ENCODE assay signal across 24 mouse cellular contexts in the genomic region with DNA sequence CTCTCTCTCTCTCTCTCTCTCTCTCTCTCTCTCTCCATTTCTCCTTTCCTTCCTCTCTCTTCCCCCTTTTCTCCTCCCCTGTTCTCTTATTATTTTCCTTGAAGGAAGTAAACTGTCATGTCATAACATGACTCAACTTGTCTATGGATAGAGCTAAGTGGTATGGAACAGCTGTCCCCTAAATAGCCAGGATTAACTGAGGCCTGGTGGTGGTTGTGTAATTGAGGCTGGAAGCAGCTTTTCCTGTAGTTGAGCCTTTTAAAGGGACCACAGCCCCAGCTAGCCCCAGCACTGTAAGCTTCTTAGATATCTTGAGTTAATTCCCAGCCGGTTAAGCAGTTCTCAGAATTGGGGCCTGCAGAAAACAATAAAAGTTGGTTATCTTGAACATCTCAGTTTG.
DNase-seq lines count a peak whose midpoint lies in the region; ATAC-seq and TF ChIP-seq lines count a peak whose summit lies in the region.
"Had no signal": no experiment of that assay in that cellular context is flagged by ENCODE, and none has a peak within 500 bp of the region (broad histone marks: within the 10 kb centered on the region; RNA-seq: fewer than 3 reads in every experiment).

No protein-coding gene starts in this region.

- 81% methylated on average over 1 of the region's 1 CpGs for WGBS in embryonic facial prominence, embryonic 14.5 days
- 91% methylated on average over 1 of the region's 1 CpGs for WGBS in embryonic facial prominence, embryonic 10.5 days
- 78% methylated on average over 1 of the region's 1 CpGs for WGBS in lung, embryonic 15.5 days
- WGBS in forebrain, embryonic 16.5 days = 93% methylated on average over 1 of the region's 1 CpGs
- 81% methylated on average over 1 of the region's 1 CpGs for WGBS in heart, embryonic 11.5 days (ENCODE audit: insufficient replicate concordance)

- no peak overlapping the region for H3K9ac ChIP-seq in embryonic facial prominence, embryonic 14.5 days (ENCODE audit: low read depth, low read length)
- H3K9ac ChIP-seq in lung, embryonic 15.5 days = no peak overlapping the region
- H3K9ac ChIP-seq in forebrain, embryonic 16.5 days (replicated peaks; ENCODE audit: low read depth, low read length) = no peak overlapping the region
- no peak overlapping the region for H3K9ac ChIP-seq in heart, embryonic 11.5 days (ENCODE audit: low read depth, low read length)
- H3K9ac ChIP-seq: embryonic facial prominence, embryonic 15.5 days; hindbrain, embryonic 12.5 days; hindbrain, embryonic 15.5 days had no signal

- no peaks in the 10 kb centered on the region for H3K36me3 ChIP-seq in embryonic facial prominence, embryonic 14.5 days (ENCODE audit: control insufficient read depth, insufficient read depth, low read length)
- H3K36me3 ChIP-seq in embryonic facial prominence, embryonic 10.5 days (replicated peaks) = no peaks in the 10 kb centered on the region
- H3K36me3 ChIP-seq in lung, embryonic 15.5 days = no peaks in the 10 kb centered on the region
- no peaks in the 10 kb centered on the region for H3K36me3 ChIP-seq in myocyte (ENCODE audit: control insufficient read depth, insufficient read depth)
- H3K36me3 ChIP-seq in forebrain, embryonic 16.5 days (ENCODE audit: control insufficient read depth, insufficient read depth) = no peaks in the 10 kb centered on the region
- H3K36me3 ChIP-seq in heart, embryonic 11.5 days (ENCODE audit: control insufficient read depth, insufficient read depth, low read length) = no peaks in the 10 kb centered on the region
- H3K36me3 ChIP-seq: embryonic facial prominence, embryonic 15.5 days; heart, embryonic 10.5 days; hindbrain, embryonic 12.5 days; hindbrain, embryonic 15.5 days had no signal

- no peak overlapping the region for H3K4me3 ChIP-seq in embryonic facial prominence, embryonic 14.5 days (ENCODE audit: low read depth, low read length)
- no peak overlapping the region for H3K4me3 ChIP-seq in embryonic facial prominence, embryonic 10.5 days
- no peak overlapping the region for H3K4me3 ChIP-seq in lung, embryonic 15.5 days
- no peak overlapping the region for H3K4me3 ChIP-seq in myocyte
- no peak overlapping the region for H3K4me3 ChIP-seq in forebrain, embryonic 16.5 days (replicated peaks; ENCODE audit: low read length)
- H3K4me3 ChIP-seq in heart, embryonic 11.5 days (ENCODE audit: low read depth, low read length) = no peak overlapping the region
- H3K4me3 ChIP-seq: embryonic facial prominence, embryonic 15.5 days; heart, adult 2 months; heart, embryonic 10.5 days; hindbrain, embryonic 12.5 days; hindbrain, embryonic 15.5 days had no signal

- H3K9me3 ChIP-seq in embryonic facial prominence, embryonic 14.5 days (ENCODE audit: control insufficient read depth, low read length) = no peaks in the 10 kb centered on the region
- H3K9me3 ChIP-seq in embryonic facial prominence, embryonic 10.5 days = no peaks in the 10 kb centered on the region
- H3K9me3 ChIP-seq in lung, embryonic 15.5 days = no peaks in the 10 kb centered on the region
- H3K9me3 ChIP-seq in forebrain, embryonic 16.5 days (ENCODE audit: control insufficient read depth, low read length) = no peaks in the 10 kb centered on the region
- H3K9me3 ChIP-seq in heart, embryonic 11.5 days (replicated peaks; ENCODE audit: control insufficient read depth, low read length) = no peaks in the 10 kb centered on the region
- H3K9me3 ChIP-seq: embryonic facial prominence, embryonic 15.5 days; heart, embryonic 10.5 days; hindbrain, embryonic 12.5 days; hindbrain, embryonic 15.5 days had no signal

- TF ChIP-seq POLR2A in myocyte (IDR thresholded peaks at IDR 0.05; ENCODE audit: insufficient read length, low read depth) = no peak

- ATAC-seq in embryonic facial prominence, embryonic 14.5 days (ENCODE audit: low read depth) = no peak
- ATAC-seq in lung, embryonic 15.5 days (ENCODE audit: borderline replicate concordance, extremely low read depth, low FRiP score, low TSS enrichment) = 0 out of 2 replicates have a peak, but pooled peaks have one; percentile 52
- ATAC-seq in forebrain, embryonic 16.5 days = no peak
- no peak for ATAC-seq in heart, embryonic 11.5 days (replicated peaks; ENCODE audit: insufficient number of reproducible peaks, low FRiP score, low TSS enrichment)
- ATAC-seq: activated CD4-positive, CD25-positive, alpha-beta regulatory T cell, adult 4 months; forebrain, embryonic 14.5 days had no signal

- peak; percentile 11 for DNase-seq in embryonic facial prominence, embryonic 14.5 days (ENCODE audit: low spot score)
- DNase-seq in embryonic facial prominence, embryonic 10.5 days (ENCODE audit: low spot score) = no peak
- no peak for DNase-seq in lung, postnatal 4 days
- peak; percentile 21 for DNase-seq in retina, postnatal 7 days (ENCODE audit: low read depth, low spot score)
- DNase-seq: adrenal gland, adult 8-10 months; adrenal gland, postnatal 25 days; cerebellum, adult 11-12 months; cerebellum, adult 8-10 months; cerebellum, postnatal 10 days; cerebellum, postnatal 36 days; embryo, embryonic 11 days; gastrocnemius, postnatal 10 days; gastrocnemius, postnatal 36 days; heart, adult 2 months had no signal

- H3K27ac ChIP-seq in embryonic facial prominence, embryonic 14.5 days (replicated peaks; ENCODE audit: low read depth, low read length) = no peak overlapping the region
- H3K27ac ChIP-seq in embryonic facial prominence, embryonic 10.5 days (replicated peaks) = no peak overlapping the region
- H3K27ac ChIP-seq in lung, embryonic 15.5 days = no peak overlapping the region
- no peak overlapping the region for H3K27ac ChIP-seq in forebrain, embryonic 16.5 days (ENCODE audit: low read length)
- H3K27ac ChIP-seq in heart, embryonic 11.5 days (ENCODE audit: low read depth, low read length) = no peak overlapping the region
- H3K27ac ChIP-seq: embryonic facial prominence, embryonic 15.5 days; heart, adult 2 months; heart, embryonic 10.5 days; hindbrain, embryonic 12.5 days; hindbrain, embryonic 15.5 days had no signal

- no peaks in the 10 kb centered on the region for H3K79me2 ChIP-seq in myocyte (ENCODE audit: control insufficient read depth, insufficient read depth)

- no peaks in the 10 kb centered on the region for H3K4me1 ChIP-seq in embryonic facial prominence, embryonic 14.5 days (ENCODE audit: control insufficient read depth, insufficient read depth, low read length)
- H3K4me1 ChIP-seq in embryonic facial prominence, embryonic 10.5 days = no peaks in the 10 kb centered on the region; the same call in 1 of the 2 replicates
- H3K4me1 ChIP-seq in lung, embryonic 15.5 days = no peaks in the 10 kb centered on the region
- no peaks in the 10 kb centered on the region for H3K4me1 ChIP-seq in forebrain, embryonic 16.5 days (replicated peaks; ENCODE audit: control insufficient read depth, insufficient read depth, low read length)
- no peaks in the 10 kb centered on the region for H3K4me1 ChIP-seq in heart, embryonic 11.5 days (ENCODE audit: control insufficient read depth, insufficient read depth, low read length)
- H3K4me1 ChIP-seq: embryonic facial prominence, embryonic 15.5 days; heart, embryonic 10.5 days; hindbrain, embryonic 12.5 days; hindbrain, embryonic 15.5 days had no signal

- H3K4me2 ChIP-seq in embryonic facial prominence, embryonic 14.5 days (ENCODE audit: low read depth, low read length) = no peak overlapping the region
- no peak overlapping the region for H3K4me2 ChIP-seq in lung, embryonic 15.5 days
- no peak overlapping the region for H3K4me2 ChIP-seq in myocyte (ENCODE audit: low read depth)
- H3K4me2 ChIP-seq in forebrain, embryonic 16.5 days (ENCODE audit: low read length) = no peak overlapping the region
- H3K4me2 ChIP-seq in heart, embryonic 11.5 days = no peak overlapping the region
- H3K4me2 ChIP-seq: embryonic facial prominence, embryonic 15.5 days; hindbrain, embryonic 12.5 days; hindbrain, embryonic 15.5 days had no signal

- no peaks in the 10 kb centered on the region for H3K27me3 ChIP-seq in embryonic facial prominence, embryonic 14.5 days (replicated peaks; ENCODE audit: control insufficient read depth, insufficient read depth, low read length)
- no peaks in the 10 kb centered on the region for H3K27me3 ChIP-seq in embryonic facial prominence, embryonic 10.5 days (replicated peaks; ENCODE audit: low read depth, poor library complexity, severe bottlenecking)
- no peaks in the 10 kb centered on the region for H3K27me3 ChIP-seq in lung, embryonic 15.5 days
- H3K27me3 ChIP-seq in myocyte (ENCODE audit: control insufficient read depth, insufficient read depth, insufficient read length) = no peaks in the 10 kb centered on the region
- H3K27me3 ChIP-seq in forebrain, embryonic 16.5 days (replicated peaks; ENCODE audit: control insufficient read depth, insufficient read depth, low read length) = no peaks in the 10 kb centered on the region
- H3K27me3 ChIP-seq in heart, embryonic 11.5 days (ENCODE audit: control insufficient read depth, insufficient read depth, low read length) = no peaks in the 10 kb centered on the region
- H3K27me3 ChIP-seq: embryonic facial prominence, embryonic 15.5 days; hindbrain, embryonic 12.5 days; hindbrain, embryonic 15.5 days had no signal

- no peak overlapping the region for H3ac ChIP-seq in myocyte (ENCODE audit: control insufficient read depth, insufficient read length)

TF ChIP-seq in myocyte, 11 proteins besides CTCF, POLR2A, EP300 and RAD21:
- TF ChIP-seq CEBPB (IDR thresholded peaks at IDR 0.05; ENCODE audit: insufficient read depth, poor library complexity, severe bottlenecking) (0 out of 2 replicates have a peak, but pooled peaks have one; percentile 9), MYOG (IDR thresholded peaks at IDR 0.05; ENCODE audit: control insufficient read depth in 1 of 3, insufficient read depth in 1 of 3, insufficient read length in 2 of 3, low read depth in 2 of 3) (peak in 1 of 3 experiments; percentile 42), TCF12 (IDR thresholded peaks at IDR 0.05; ENCODE audit: insufficient read depth, poor library complexity, severe bottlenecking) (no peak), MYOD1 (IDR thresholded peaks at IDR 0.05; ENCODE audit: control insufficient read depth in 1 of 3, insufficient read length in 2 of 3, low read depth in 2 of 3) (peak in 1 of 3 experiments; percentile 36), E2F4 (IDR thresholded peaks at IDR 0.05; ENCODE audit: insufficient read depth) (no peak), USF1 (IDR thresholded peaks at IDR 0.05; ENCODE audit: low read depth) (no peak)

Comparison
In these comparisons a context has a peak if more than half of its experiments do, and no peak if none do; other contexts are left out.
1. DNase-seq: peak in embryonic facial prominence, embryonic 14.5 days (single experiment) and retina, postnatal 7 days (single experiment); none in embryonic facial prominence, embryonic 10.5 days (single experiment) and lung, postnatal 4 days (0 of 2).